Mouse (Mus musculus): ENCODE results near the gene Pdss2. TPM values are rescaled to one million over a fixed set of nuclear protein-coding genes. Genes with fewer than 3 reads are reported as not detected.

Pdss2 gene
- polyA plus RNA-seq, 1 experiment from 2014 or later, result 16.8 TPM

GRCm38 (mm10) chr10:43234522-43234921 is 13.2 kb downstream of the Pdss2 start:
- Histone ChIP-seq H3K4me1 (ENCODE audit: control insufficient read depth, insufficient read depth, low read length) (no peaks in the 10 kb centered on the region), H3K4me3 (ENCODE audit: low read depth, low read length) (no peak overlapping the region), H3K36me3 (ENCODE audit: control insufficient read depth, insufficient read depth, low read length) (no peaks in the 10 kb centered on the region), H3K9ac (ENCODE audit: low read depth, low read length) (no peak overlapping the region), H3K4me2 (ENCODE audit: low read length) (no peak overlapping the region), H3K27ac (ENCODE audit: low read length) (no peak overlapping the region), H3K27me3 (ENCODE audit: control insufficient read depth, insufficient read depth, low read depth, low read length) (no peaks in the 10 kb centered on the region), H3K9me3 (replicated peaks; ENCODE audit: control insufficient read depth, low read length, poor library complexity, severe bottlenecking) (no peaks in the 10 kb centered on the region)
- 72% methylated on average over 4 of the region's 4 CpGs for WGBS
- ATAC-seq, result no peak

- no peaks in the 10 kb centered on the region for H3K27me3 ChIP-seq (ENCODE audit: control insufficient read depth, insufficient read depth, low read depth, low read length)
- H3K4me3 ChIP-seq (ENCODE audit: low read depth, low read length), result no peak overlapping the region
- no peak overlapping the region for H3K4me2 ChIP-seq (ENCODE audit: low read length)
- WGBS, result 89% methylated on average over 3 of the region's 3 CpGs
- H3K27ac ChIP-seq (ENCODE audit: low read length), result no peak overlapping the region
- no peak overlapping the region for H3K9ac ChIP-seq (ENCODE audit: low read depth, low read length)
- ATAC-seq, result no peak
- H3K9me3 ChIP-seq (replicated peaks; ENCODE audit: control insufficient read depth, low read length, poor library complexity, severe bottlenecking), result no peaks in the 10 kb centered on the region
- H3K36me3 ChIP-seq (ENCODE audit: control insufficient read depth, insufficient read depth, low read length), result no peaks in the 10 kb centered on the region
- H3K4me1 ChIP-seq (ENCODE audit: control insufficient read depth, insufficient read depth, low read length), result no peaks in the 10 kb centered on the region
Measured at GRCm38 (mm10) chr10:43235011-43235410, 13.7 kb downstream of the Pdss2 start.

GRCm38 (mm10) chr10:43235758-43236669 is 14.7 kb downstream of the Pdss2 start:
- ATAC-seq, result no peak
- Histone ChIP-seq H3K9ac (ENCODE audit: low read depth, low read length) (no peak overlapping the region), H3K4me3 (ENCODE audit: low read depth, low read length) (no peak overlapping the region), H3K27me3 (ENCODE audit: control insufficient read depth, insufficient read depth, low read depth, low read length) (no peaks in the 10 kb centered on the region), H3K4me2 (ENCODE audit: low read length) (no peak overlapping the region), H3K36me3 (ENCODE audit: control insufficient read depth, insufficient read depth, low read length) (no peaks in the 10 kb centered on the region), H3K4me1 (ENCODE audit: control insufficient read depth, insufficient read depth, low read length) (no peaks in the 10 kb centered on the region), H3K27ac (ENCODE audit: low read length) (no peak overlapping the region), H3K9me3 (replicated peaks; ENCODE audit: control insufficient read depth, low read length, poor library complexity, severe bottlenecking) (no peaks in the 10 kb centered on the region)
- WGBS, result 92% methylated on average over 5 of the region's 5 CpGs

- Histone ChIP-seq H3K36me3 (ENCODE audit: control insufficient read depth, insufficient read depth, low read length) (no peaks in the 10 kb centered on the region), H3K27ac (ENCODE audit: low read length) (no peak overlapping the region; the same call in 1 of the 2 replicates), H3K9me3 (replicated peaks; ENCODE audit: control insufficient read depth, low read length, poor library complexity, severe bottlenecking) (no peaks in the 10 kb centered on the region), H3K4me2 (ENCODE audit: low read length) (no peak overlapping the region), H3K4me1 (ENCODE audit: control insufficient read depth, insufficient read depth, low read length) (peaks cover 19% of the 10 kb centered on the region), H3K4me3 (ENCODE audit: low read depth, low read length) (no peak overlapping the region), H3K9ac (ENCODE audit: low read depth, low read length) (no peak overlapping the region), H3K27me3 (ENCODE audit: control insufficient read depth, insufficient read depth, low read depth, low read length) (no peaks in the 10 kb centered on the region)
- 39% methylated on average over 8 of the region's 8 CpGs for WGBS
- ATAC-seq, result peak; percentile 64
Measured at GRCm38 (mm10) chr10:43242215-43242614, 20.9 kb downstream of the Pdss2 start.

GRCm38 (mm10) chr10:43244262-43244806 is 23.0 kb downstream of the Pdss2 start:
- H3K9ac ChIP-seq (ENCODE audit: low read depth, low read length), result 0 out of 2 replicates have a peak overlapping the region, but pooled peaks have one; percentile 6
- H3K36me3 ChIP-seq (ENCODE audit: control insufficient read depth, insufficient read depth, low read length), result no peaks in the 10 kb centered on the region
- no peak for ATAC-seq
- no peak overlapping the region for H3K4me3 ChIP-seq (ENCODE audit: low read depth, low read length)
- H3K4me1 ChIP-seq (ENCODE audit: control insufficient read depth, insufficient read depth, low read length), result peaks cover 19% of the 10 kb centered on the region
- H3K27ac ChIP-seq (ENCODE audit: low read length), result no peak overlapping the region
- 24% methylated on average over 3 of the region's 3 CpGs for WGBS
- no peaks in the 10 kb centered on the region for H3K9me3 ChIP-seq (replicated peaks; ENCODE audit: control insufficient read depth, low read length, poor library complexity, severe bottlenecking)
- H3K4me2 ChIP-seq (ENCODE audit: low read length), result no peak overlapping the region
- no peaks in the 10 kb centered on the region for H3K27me3 ChIP-seq (ENCODE audit: control insufficient read depth, insufficient read depth, low read depth, low read length)

- no peaks in the 10 kb centered on the region for H3K27me3 ChIP-seq (ENCODE audit: control insufficient read depth, insufficient read depth, low read depth, low read length)
- no peak overlapping the region for H3K9ac ChIP-seq (ENCODE audit: low read depth, low read length)
- no peak for ATAC-seq
- H3K4me1 ChIP-seq (ENCODE audit: control insufficient read depth, insufficient read depth, low read length), result peaks cover 19% of the 10 kb centered on the region
- H3K27ac ChIP-seq (ENCODE audit: low read length), result 0 out of 2 replicates have a peak overlapping the region, but pooled peaks have one; percentile 0
- no peak overlapping the region for H3K4me2 ChIP-seq (ENCODE audit: low read length)
- WGBS, result 47% methylated on average over 17 of the region's 17 CpGs
- H3K9me3 ChIP-seq (replicated peaks; ENCODE audit: control insufficient read depth, low read length, poor library complexity, severe bottlenecking), result no peaks in the 10 kb centered on the region
- H3K36me3 ChIP-seq (ENCODE audit: control insufficient read depth, insufficient read depth, low read length), result no peaks in the 10 kb centered on the region
- no peak overlapping the region for H3K4me3 ChIP-seq (ENCODE audit: low read depth, low read length)
Measured at GRCm38 (mm10) chr10:43245461-43246200, 24.3 kb downstream of the Pdss2 start.

GRCm38 (mm10) chr10:43247994-43248393 is 26.7 kb downstream of the Pdss2 start:
- ATAC-seq, result no peak
- 39% methylated on average over 5 of the region's 5 CpGs for WGBS
- no peak overlapping the region for H3K9ac ChIP-seq (ENCODE audit: low read depth, low read length)
- H3K4me3 ChIP-seq (ENCODE audit: low read depth, low read length), result no peak overlapping the region
- H3K9me3 ChIP-seq (replicated peaks; ENCODE audit: control insufficient read depth, low read length, poor library complexity, severe bottlenecking), result no peaks in the 10 kb centered on the region
- H3K27ac ChIP-seq (ENCODE audit: low read length), result no peak overlapping the region
- no peak overlapping the region for H3K4me2 ChIP-seq (ENCODE audit: low read length)
- no peaks in the 10 kb centered on the region for H3K27me3 ChIP-seq (ENCODE audit: control insufficient read depth, insufficient read depth, low read depth, low read length)
- H3K4me1 ChIP-seq (ENCODE audit: control insufficient read depth, insufficient read depth, low read length), result peaks cover 10% of the 10 kb centered on the region; the same call in 1 of the 2 replicates
- no peaks in the 10 kb centered on the region for H3K36me3 ChIP-seq (ENCODE audit: control insufficient read depth, insufficient read depth, low read length)

GRCm38 (mm10) chr10:43252324-43252723 is 31.0 kb downstream of the Pdss2 start:
- 59% methylated on average over 4 of the region's 4 CpGs for WGBS
- Histone ChIP-seq H3K4me3 (ENCODE audit: low read depth, low read length) (no peak overlapping the region), H3K4me1 (ENCODE audit: control insufficient read depth, insufficient read depth, low read length) (no peaks in the 10 kb centered on the region), H3K9me3 (replicated peaks; ENCODE audit: control insufficient read depth, low read length, poor library complexity, severe bottlenecking) (no peaks in the 10 kb centered on the region), H3K27ac (ENCODE audit: low read length) (peak overlapping the region; percentile 28; the same call in 1 of the 2 replicates), H3K27me3 (ENCODE audit: control insufficient read depth, insufficient read depth, low read depth, low read length) (no peaks in the 10 kb centered on the region), H3K36me3 (ENCODE audit: control insufficient read depth, insufficient read depth, low read length) (no peaks in the 10 kb centered on the region), H3K9ac (ENCODE audit: low read depth, low read length) (no peak overlapping the region), H3K4me2 (ENCODE audit: low read length) (no peak overlapping the region)
- no peak for ATAC-seq
